Mouse (Mus musculus) kidney, embryonic 15.5 days (tissue): Measurements from ENCODE around the gene Ehf. TPM values are rescaled to one million over a fixed set of nuclear protein-coding genes. Genes with fewer than 3 reads are reported as not detected.

ENCODE experiments used
- ATAC-seq: fragments of 200-750 bp; cut with Nextera tagmentation; replicated peaks from 2 replicates; pipeline ENCODE4 v1.8.0; 2017; ENCODE audit warnings: moderate TSS enrichment; ENCODE audit not compliant: low FRiP score
- H3K27ac ChIP-seq: fragments of 300-500 bp; sonication (generic); 2 replicates; pipeline ENCODE4 v1.5.1; 2015; ENCODE audit warnings: mild to moderate bottlenecking, inconsistent platforms
- H3K27me3 ChIP-seq: fragments of 300-500 bp; sonication (generic); 2 replicates; pipeline ENCODE4 v1.6.1; 2015; ENCODE audit warnings: inconsistent platforms
- H3K36me3 ChIP-seq: fragments of 300-500 bp; sonication (generic); 2 replicates; pipeline ENCODE4 v1.6.1; 2015; ENCODE audit warnings: inconsistent platforms
- H3K4me1 ChIP-seq: fragments of 300-500 bp; sonication (generic); 2 replicates; pipeline ENCODE4 v1.6.1; 2015; ENCODE audit warnings: inconsistent platforms
- H3K4me2 ChIP-seq: fragments of 300-500 bp; sonication (generic); 2 replicates; pipeline ENCODE4 v1.6.1; 2015; ENCODE audit warnings: moderate library complexity, mild to moderate bottlenecking, inconsistent platforms
- H3K4me3 ChIP-seq: fragments of 300-500 bp; sonication (generic); replicated peaks from 2 replicates; pipeline ENCODE4 v1.5.1; 2015; ENCODE audit warnings: mild to moderate bottlenecking, inconsistent platforms
- H3K9ac ChIP-seq: fragments of 300-500 bp; sonication (generic); 2 replicates; pipeline ENCODE4 v1.6.1; 2015; ENCODE audit warnings: mild to moderate bottlenecking, inconsistent platforms
- H3K9me3 ChIP-seq: fragments of 300-500 bp; sonication (generic); replicated peaks from 2 replicates; pipeline ENCODE4 v1.6.1; 2016; ENCODE audit warnings: inconsistent platforms
- WGBS: fragments of 180-500 bp; shearing (Covaris S2); methylation state at CpG from one replicate; pipeline ENCODE4 v1.1.7; 2015; ENCODE audit warnings: mixed read lengths; 5-methylcytosine and 5-hydroxymethylcytosine counted together
- polyA plus RNA-seq: library from polyadenylated mRNA; unstranded; fragments of >200 nt; fragmentation: Nextera tagmentation; extraction: Ambion mirVana; gene quantifications from 2 replicates; pipeline ENCODE4 v1.2.1, GENCODE M21; 2015

Gene Ehf
- polyA plus RNA-seq, 1 experiment from 2014 or later: 22.2 TPM

DNA sequence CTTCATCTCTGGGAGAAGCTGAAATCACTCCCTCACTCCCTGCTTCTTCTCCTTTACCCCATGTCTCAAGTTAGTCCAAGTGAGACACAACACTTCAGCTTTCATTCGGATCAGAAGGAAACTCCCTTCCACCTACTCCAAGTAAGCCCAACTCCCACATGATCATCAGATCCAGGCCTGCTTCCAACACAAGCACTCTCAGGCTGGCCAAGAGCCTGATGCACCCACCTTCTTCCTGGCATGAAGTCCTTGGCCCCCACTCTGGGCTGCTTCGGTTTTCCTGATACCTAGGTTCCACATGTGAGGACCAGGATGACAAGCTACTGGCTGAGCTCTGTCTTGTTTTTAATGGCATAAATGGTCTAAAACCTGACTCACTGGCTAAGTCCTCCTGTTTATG lies 28.3 kb downstream of the Ehf start:
- Histone ChIP-seq H3K9ac (no peak overlapping the region), H3K27me3 (no peaks in the 10 kb centered on the region), H3K4me1 (peaks cover 6% of the 10 kb centered on the region), H3K4me2 (no peak overlapping the region), H3K36me3 (no peaks in the 10 kb centered on the region), H3K27ac (no peak overlapping the region), H3K9me3 (no peaks in the 10 kb centered on the region), H3K4me3 (no peak overlapping the region)
- 61% methylated on average over 2 of the region's 2 CpGs for WGBS
- ATAC-seq: no peak

GRCm38 (mm10) chr2:103274270-103274669 lies 28.8 kb downstream of the Ehf start:
- Histone ChIP-seq H3K4me3 (no peak overlapping the region), H3K4me1 (peaks cover under 1% of the 10 kb centered on the region; the same call in 1 of the 2 replicates), H3K9me3 (no peaks in the 10 kb centered on the region), H3K9ac (no peak overlapping the region), H3K36me3 (no peaks in the 10 kb centered on the region), H3K4me2 (no peak overlapping the region), H3K27me3 (no peaks in the 10 kb centered on the region), H3K27ac (no peak overlapping the region)
- no peak for ATAC-seq
- 91% methylated on average over 1 of the region's 1 CpGs for WGBS

GRCm38 (mm10) chr2:103271481-103271880 lies 31.6 kb downstream of the Ehf start:
- Histone ChIP-seq H3K9ac (no peak overlapping the region), H3K9me3 (no peaks in the 10 kb centered on the region)

DNA sequence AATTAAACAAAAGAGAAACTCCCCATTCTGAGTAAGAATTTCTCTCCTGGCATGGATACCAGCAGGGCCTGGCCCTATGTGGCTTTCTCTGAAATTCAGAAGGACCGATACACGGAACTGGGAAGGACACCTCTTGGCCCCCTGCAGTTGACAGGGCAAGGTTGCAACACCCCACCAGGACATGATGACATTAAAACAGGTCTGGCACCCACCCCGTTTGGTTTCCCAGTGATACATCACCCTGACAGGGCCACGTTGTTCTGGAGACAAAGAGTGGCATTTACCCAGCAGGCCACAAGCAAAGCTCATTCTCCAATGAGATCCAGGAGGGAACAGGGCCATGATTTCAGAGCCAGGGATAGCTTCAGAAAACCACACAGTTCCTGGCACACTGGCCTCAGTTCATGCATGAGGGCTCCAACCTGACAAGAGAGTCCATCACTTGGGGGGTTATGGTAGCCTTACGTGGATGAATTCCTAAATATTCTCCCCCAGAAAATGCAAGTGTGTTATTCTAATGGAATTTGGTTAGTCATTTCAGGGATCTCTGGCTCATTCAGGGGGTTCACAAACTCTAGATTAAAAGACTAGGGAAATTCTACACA lies 32.4 kb downstream of the Ehf start:
- no peak for ATAC-seq

More at GRCm38 (mm10) chr2:103271481-103271880, 31.6 kb downstream of the Ehf start:
- no peaks in the 10 kb centered on the region for H3K27me3 ChIP-seq
- no peak overlapping the region for H3K4me2 ChIP-seq
- no peak overlapping the region for H3K4me3 ChIP-seq
- WGBS: 83% methylated on average over 8 of the region's 8 CpGs
- H3K27ac ChIP-seq: no peak overlapping the region
- H3K4me1 ChIP-seq: no peaks in the 10 kb centered on the region
- no peak for ATAC-seq
- no peaks in the 10 kb centered on the region for H3K36me3 ChIP-seq

DNA sequence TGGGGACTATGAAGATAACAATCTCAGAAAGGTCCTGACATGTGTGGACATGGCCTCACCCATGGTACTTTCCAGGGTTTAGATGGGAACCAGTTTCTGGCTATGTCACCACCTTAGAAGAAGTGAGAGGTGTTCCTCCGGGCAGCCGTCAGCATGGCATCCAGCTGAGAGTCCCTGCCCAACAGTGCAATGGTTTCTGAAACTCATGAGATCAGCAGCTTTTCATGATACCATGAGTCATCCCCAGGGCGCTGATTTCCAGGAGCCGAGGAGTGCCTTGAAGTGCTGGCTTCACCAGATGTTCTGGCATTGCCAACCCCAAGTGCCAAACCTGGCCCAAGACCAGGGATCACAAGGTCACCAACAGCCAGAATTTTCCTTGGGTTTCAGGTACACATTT lies 64.0 kb downstream of the Ehf start:
- Histone ChIP-seq H3K4me1 (no peaks in the 10 kb centered on the region), H3K9me3 (no peaks in the 10 kb centered on the region), H3K9ac (no peak overlapping the region), H3K27ac (no peak overlapping the region), H3K27me3 (no peaks in the 10 kb centered on the region), H3K4me2 (no peak overlapping the region), H3K4me3 (no peak overlapping the region), H3K36me3 (no peaks in the 10 kb centered on the region)
- WGBS: 92% methylated on average over 4 of the region's 4 CpGs
- no peak for ATAC-seq

More for the DNA sequence above, 32.4 kb downstream of the Ehf start:
- Histone ChIP-seq H3K27me3 (no peaks in the 10 kb centered on the region), H3K9ac (no peak overlapping the region), H3K27ac (no peak overlapping the region), H3K4me1 (no peaks in the 10 kb centered on the region), H3K36me3 (no peaks in the 10 kb centered on the region), H3K9me3 (no peaks in the 10 kb centered on the region), H3K4me2 (no peak overlapping the region), H3K4me3 (no peak overlapping the region)
- WGBS: 76% methylated on average over 5 of the region's 5 CpGs

DNA sequence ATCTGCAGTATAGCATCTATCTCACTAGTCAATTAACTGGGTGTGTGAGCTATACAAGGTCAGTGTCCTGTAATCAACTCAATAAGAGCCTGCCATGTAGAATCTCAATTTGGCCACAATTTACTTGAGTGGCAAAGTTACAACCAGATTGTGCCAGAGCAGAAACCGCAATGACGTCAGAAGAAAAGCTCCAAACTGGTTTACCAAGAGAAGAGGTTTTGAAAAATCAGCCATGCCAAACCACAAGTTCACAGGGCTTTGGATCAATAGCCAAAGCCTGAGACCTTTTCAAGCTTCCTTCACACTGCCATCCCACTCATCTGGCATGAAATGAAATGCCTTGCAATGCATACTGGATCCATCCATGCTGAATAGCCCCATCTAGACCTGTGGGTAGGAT lies 76.3 kb downstream of the Ehf start:
- no peaks in the 10 kb centered on the region for H3K4me1 ChIP-seq
- ATAC-seq: no peak
- H3K27ac ChIP-seq: no peak overlapping the region
- H3K9me3 ChIP-seq: no peaks in the 10 kb centered on the region
- H3K4me2 ChIP-seq: no peak overlapping the region
- H3K27me3 ChIP-seq: no peaks in the 10 kb centered on the region
- H3K36me3 ChIP-seq: no peaks in the 10 kb centered on the region
- 96% methylated on average over 2 of the region's 2 CpGs for WGBS
- H3K9ac ChIP-seq: no peak overlapping the region
- no peak overlapping the region for H3K4me3 ChIP-seq

GRCm38 (mm10) chr2:103220871-103221270 lies 82.2 kb downstream of the Ehf start:
- Histone ChIP-seq H3K4me1 (no peaks in the 10 kb centered on the region), H3K36me3 (no peaks in the 10 kb centered on the region), H3K9ac (no peak overlapping the region), H3K4me2 (no peak overlapping the region), H3K27ac (no peak overlapping the region), H3K9me3 (no peaks in the 10 kb centered on the region), H3K4me3 (no peak overlapping the region), H3K27me3 (no peaks in the 10 kb centered on the region)
- 84% methylated on average over 2 of the region's 2 CpGs for WGBS
- no peak for ATAC-seq

- no peak overlapping the region for H3K27ac ChIP-seq
- H3K4me1 ChIP-seq: peaks cover 8% of the 10 kb centered on the region; the same call in 1 of the 2 replicates
- H3K27me3 ChIP-seq: no peaks in the 10 kb centered on the region
- H3K9ac ChIP-seq: no peak overlapping the region
- H3K4me2 ChIP-seq: no peak overlapping the region
- WGBS: 91% methylated on average over 4 of the region's 4 CpGs
- H3K36me3 ChIP-seq: no peaks in the 10 kb centered on the region
- ATAC-seq: no peak
- H3K9me3 ChIP-seq: no peaks in the 10 kb centered on the region
- H3K4me3 ChIP-seq: no peak overlapping the region
Observed at GRCm38 (mm10) chr2:103218323-103218722, 84.8 kb downstream of the Ehf start.

DNA sequence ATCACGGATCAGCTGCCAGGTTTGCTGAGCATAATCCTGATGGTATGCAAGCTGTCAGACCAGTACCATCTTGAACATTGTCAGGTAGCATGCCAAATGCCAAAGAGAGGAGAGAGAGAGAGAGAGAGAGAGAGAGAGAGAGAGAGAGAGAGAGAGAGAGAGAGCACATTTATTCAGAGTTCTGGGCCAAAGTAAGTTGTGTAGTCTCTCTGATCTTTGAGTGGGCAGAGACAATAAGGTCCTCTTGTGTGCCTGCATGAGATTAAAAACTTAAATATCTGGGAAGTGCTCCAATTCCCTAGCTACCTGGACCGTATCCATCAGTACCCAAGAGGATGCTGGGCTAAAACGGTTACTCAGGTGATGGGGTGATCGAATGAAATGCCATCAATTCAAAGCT lies 87.3 kb downstream of the Ehf start:
- WGBS: 90% methylated on average over 4 of the region's 4 CpGs
- no peak for ATAC-seq
- no peak overlapping the region for H3K27ac ChIP-seq

DNA sequence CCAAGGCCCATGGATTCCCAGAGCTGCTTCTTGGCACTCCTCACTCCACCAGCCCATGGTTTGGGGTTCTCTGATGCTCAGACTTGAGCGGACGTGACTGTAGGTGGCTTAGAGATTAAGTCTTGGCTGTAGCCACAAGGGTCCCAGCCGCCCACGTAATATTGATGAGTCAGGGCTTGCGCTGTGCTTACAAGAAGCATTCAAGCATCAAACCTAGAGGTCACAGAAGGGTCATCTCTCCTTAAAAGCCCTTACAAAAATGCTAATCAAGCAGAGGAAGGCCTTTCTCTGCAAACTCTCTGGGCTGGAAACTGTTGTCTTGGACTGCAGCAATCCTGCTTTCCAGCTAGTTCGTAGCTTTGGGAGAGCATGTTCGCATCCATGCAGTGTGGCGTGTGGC lies 88.2 kb downstream of the Ehf start:
- peak; percentile 78 for ATAC-seq
- H3K4me1 ChIP-seq: peaks cover 8% of the 10 kb centered on the region; the same call in 1 of the 2 replicates
- H3K27ac ChIP-seq: peak overlapping the region; percentile 37; the same call in 1 of the 2 replicates
- 63% methylated on average over 8 of the region's 8 CpGs for whole genome bisulfite sequencing
- no peaks in the 10 kb centered on the region for H3K9me3 ChIP-seq
- no peak overlapping the region for H3K4me2 ChIP-seq
- no peaks in the 10 kb centered on the region for H3K36me3 ChIP-seq
- H3K27me3 ChIP-seq: no peaks in the 10 kb centered on the region
- no peak overlapping the region for H3K9ac ChIP-seq
- no peak overlapping the region for H3K4me3 ChIP-seq

More for the DNA sequence above, 87.3 kb downstream of the Ehf start:
- no peak overlapping the region for H3K4me3 ChIP-seq
- no peaks in the 10 kb centered on the region for H3K9me3 ChIP-seq
- H3K4me2 ChIP-seq: no peak overlapping the region
- peaks cover 8% of the 10 kb centered on the region; the same call in 1 of the 2 replicates for H3K4me1 ChIP-seq
- no peaks in the 10 kb centered on the region for H3K27me3 ChIP-seq
- H3K9ac ChIP-seq: no peak overlapping the region
- no peaks in the 10 kb centered on the region for H3K36me3 ChIP-seq

DNA sequence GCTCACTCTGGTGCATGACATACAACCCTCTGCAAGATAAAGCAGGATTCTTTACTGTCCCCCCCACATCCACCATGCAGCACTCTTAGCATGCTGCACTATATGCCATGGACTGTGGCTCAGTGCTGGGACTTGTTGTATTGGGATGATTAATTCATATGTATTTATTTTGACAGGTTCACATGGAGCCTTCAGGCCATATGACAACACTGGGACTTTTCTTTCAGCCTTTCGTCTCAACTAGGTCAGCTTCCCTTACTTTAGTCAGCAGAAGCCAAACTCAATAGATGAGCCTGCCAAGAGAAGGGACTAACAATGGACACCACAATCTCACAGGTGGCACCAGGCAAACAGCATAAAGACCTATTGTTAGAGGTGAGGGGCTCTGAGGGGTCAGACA lies 89.5 kb downstream of the Ehf start:
- Histone ChIP-seq H3K27ac (no peak overlapping the region), H3K27me3 (no peaks in the 10 kb centered on the region), H3K4me2 (no peak overlapping the region), H3K4me3 (no peak overlapping the region), H3K9me3 (no peaks in the 10 kb centered on the region), H3K9ac (no peak overlapping the region), H3K36me3 (no peaks in the 10 kb centered on the region), H3K4me1 (peaks cover 8% of the 10 kb centered on the region; the same call in 1 of the 2 replicates)
- 90% methylated on average over 1 of the region's 1 CpGs for WGBS
- ATAC-seq: no peak
